Mouse (Mus musculus) thymus, postnatal 36 days (tissue): ENCODE measurements around the gene Sh2b2.
A peak's percentile ranks its signal among the peaks of the same experiment; 100 is the strongest.
"Not testable (repeated sequence)": the region's sequence is repeated elsewhere in the genome, so short reads cannot be mapped to it uniquely, and the experiment has no call there.

ENCODE experiments used
- DNase-seq, 2 experiments: peaks; one replicate each; pipeline ENCODE4 v3.0.0; 2022; ENCODE audit warnings: mixed read lengths in 2 of 2

Gene Sh2b2

GRCm38 (mm10) chr5:136237607-136238006 is 8.7 kb downstream of the Sh2b2 start:
- DNase-seq = no peak

- no peak for DNase-seq
Observed at GRCm38 (mm10) chr5:136236611-136237010, 9.7 kb downstream of the Sh2b2 start.

GRCm38 (mm10) chr5:136230348-136231035 is 15.9 kb downstream of the Sh2b2 start:
- DNase-seq = no peak

- no peak for DNase-seq
Observed at GRCm38 (mm10) chr5:136226246-136226876, 20.0 kb downstream of the Sh2b2 start.

GRCm38 (mm10) chr5:136218585-136218984 is 27.8 kb downstream of the Sh2b2 start:
- no peak for DNase-seq

- DNase-seq = no peak
Observed at GRCm38 (mm10) chr5:136217932-136218381, 28.4 kb downstream of the Sh2b2 start.

GRCm38 (mm10) chr5:136217004-136217665 is 29.2 kb downstream of the Sh2b2 start:
- no peak for DNase-seq

- DNase-seq = no peak
Observed at GRCm38 (mm10) chr5:136215958-136216357, 30.4 kb downstream of the Sh2b2 start.

- DNase-seq = no peak
Observed at GRCm38 (mm10) chr5:136215211-136215610, 31.1 kb downstream of the Sh2b2 start.

- DNase-seq = no peak
Observed at GRCm38 (mm10) chr5:136213716-136214115, 32.6 kb downstream of the Sh2b2 start.

- DNase-seq = no peak
Observed at GRCm38 (mm10) chr5:136212716-136213115, 33.6 kb downstream of the Sh2b2 start.

GRCm38 (mm10) chr5:136211341-136212102 is 34.8 kb downstream of the Sh2b2 start:
- not testable (repeated sequence) for DNase-seq

- DNase-seq = no peak
Observed at GRCm38 (mm10) chr5:136210549-136210948, 35.8 kb downstream of the Sh2b2 start.

GRCm38 (mm10) chr5:136201832-136202231 is 44.5 kb downstream of the Sh2b2 start:
- peak; percentile 35 to 36 for DNase-seq

- no peak for DNase-seq
Observed at GRCm38 (mm10) chr5:136199526-136199925, 46.8 kb downstream of the Sh2b2 start.

- peak; percentile 91 to 92 for DNase-seq
Observed at GRCm38 (mm10) chr5:136198474-136199391, 47.6 kb downstream of the Sh2b2 start, which contains the start of gene Prkrip1. Prkrip1 (minus strand) TSS chr5:136198963.

- DNase-seq = no peak
Observed at GRCm38 (mm10) chr5:136191870-136192269, 54.5 kb downstream of the Sh2b2 start.

GRCm38 (mm10) chr5:136186723-136187122 is 59.6 kb downstream of the Sh2b2 start:
- DNase-seq = peak; percentile 75 to 76

GRCm38 (mm10) chr5:136183766-136184165 is 62.6 kb downstream of the Sh2b2 start:
- no peak for DNase-seq

- DNase-seq = no peak
Observed at GRCm38 (mm10) chr5:136182830-136183229, 63.5 kb downstream of the Sh2b2 start.

GRCm38 (mm10) chr5:136182049-136182448 is 64.3 kb downstream of the Sh2b2 start:
- DNase-seq = no peak

- no peak for DNase-seq
Observed at GRCm38 (mm10) chr5:136181197-136181596, 65.2 kb downstream of the Sh2b2 start.
